Mouse (Mus musculus): ENCODE results near the gene Rbm43.
"Not testable (repeated sequence)": the region's sequence is repeated elsewhere in the genome, so short reads cannot be mapped to it uniquely, and the experiment has no call there.

Rbm43 gene

DNA sequence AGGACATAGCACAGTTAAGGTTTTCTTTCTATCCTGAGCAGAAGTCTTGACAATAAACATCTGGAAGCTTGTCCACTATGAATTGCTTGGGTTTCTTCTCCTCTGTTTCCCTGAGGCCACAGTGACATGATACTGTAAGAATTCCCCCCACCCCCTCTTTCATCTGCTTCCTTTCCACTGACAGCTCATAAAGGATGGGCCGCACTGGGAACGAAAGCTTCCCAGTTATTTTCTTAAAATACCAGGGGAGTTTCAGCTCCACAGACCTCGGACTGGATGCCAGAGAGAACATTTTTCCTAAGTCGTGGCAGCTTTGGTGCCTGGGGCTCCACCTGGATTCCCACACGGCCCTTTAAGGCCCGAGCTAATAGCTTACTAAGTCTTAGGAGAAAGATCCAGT lies 22.2 kb downstream of the Rbm43 start:
- no peak for DNase-seq

DNA sequence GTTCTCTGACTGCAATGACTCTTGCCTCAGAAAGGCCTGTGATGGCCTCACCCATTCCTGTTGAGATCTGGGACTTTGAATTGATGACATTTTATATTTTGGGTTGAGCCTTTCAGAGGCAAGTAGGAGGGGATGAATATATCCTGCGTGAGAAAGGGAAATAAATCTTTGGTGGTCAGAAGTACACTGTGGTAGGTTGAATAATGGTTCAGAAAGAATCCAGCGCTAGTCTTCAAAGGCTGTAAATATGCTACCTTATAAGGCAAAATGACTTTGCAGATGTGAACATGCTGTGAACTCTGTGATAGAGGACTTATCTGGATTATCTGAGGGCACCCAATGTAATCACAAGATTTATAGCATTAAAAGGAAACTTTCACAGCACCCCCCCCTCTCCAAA lies 23.1 kb downstream of the Rbm43 start:
- no peak for DNase-seq

DNA sequence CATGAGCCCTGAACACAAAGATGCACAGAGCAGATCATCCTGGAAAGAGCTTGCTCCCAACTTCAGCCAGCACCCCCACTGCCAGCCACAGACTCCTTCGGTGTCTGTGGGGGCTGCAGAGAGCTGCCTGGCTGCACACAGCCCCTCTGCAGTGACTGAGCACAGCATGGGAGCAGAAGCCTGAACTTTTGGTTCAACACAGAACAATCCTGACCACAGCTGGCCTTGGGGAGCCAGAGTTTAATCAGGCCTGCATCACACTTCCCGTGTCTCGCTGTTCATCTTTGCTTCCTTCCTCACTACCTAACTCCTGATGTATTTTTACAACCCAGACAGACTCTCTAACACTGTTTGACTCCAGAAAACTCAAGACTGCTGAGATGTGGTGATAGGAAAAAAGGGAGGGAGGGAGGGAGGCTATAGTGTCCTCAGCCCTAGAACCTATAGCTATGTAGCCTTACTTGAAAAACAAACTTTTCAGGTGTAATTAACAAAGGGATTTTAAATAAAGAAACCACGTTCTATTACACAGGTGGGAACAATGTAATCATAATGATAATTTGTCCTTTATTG lies 27.3 kb downstream of the Rbm43 start:
- no peak for DNase-seq

GRCm38 (mm10) chr2:51905637-51906036 lies 29.3 kb downstream of the Rbm43 start:
- DNase-seq = no peak

DNA sequence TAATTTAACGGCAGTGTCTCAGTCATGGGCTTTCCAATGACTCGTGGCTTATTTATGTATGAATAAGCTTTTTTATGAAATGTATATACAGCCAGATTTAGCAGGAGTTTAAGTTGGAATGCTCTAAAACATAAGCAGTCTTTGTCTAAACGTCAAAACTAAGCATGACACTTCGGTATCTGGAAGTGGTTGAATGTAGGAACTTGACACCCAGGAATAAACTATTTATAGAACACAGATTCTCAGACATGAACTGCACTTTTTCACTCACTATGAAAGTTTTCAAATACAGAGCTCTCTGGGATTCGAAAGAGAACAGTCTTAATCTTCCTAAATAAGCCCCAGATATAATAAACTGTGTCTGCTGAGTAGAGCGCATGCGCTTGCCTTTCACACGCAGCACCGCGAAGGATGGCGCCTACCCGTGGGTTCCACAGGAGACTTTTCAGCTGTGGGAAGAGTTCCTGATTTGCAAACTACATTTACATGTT lies 42.5 kb downstream of the Rbm43 start:
- no peak for DNase-seq

DNA sequence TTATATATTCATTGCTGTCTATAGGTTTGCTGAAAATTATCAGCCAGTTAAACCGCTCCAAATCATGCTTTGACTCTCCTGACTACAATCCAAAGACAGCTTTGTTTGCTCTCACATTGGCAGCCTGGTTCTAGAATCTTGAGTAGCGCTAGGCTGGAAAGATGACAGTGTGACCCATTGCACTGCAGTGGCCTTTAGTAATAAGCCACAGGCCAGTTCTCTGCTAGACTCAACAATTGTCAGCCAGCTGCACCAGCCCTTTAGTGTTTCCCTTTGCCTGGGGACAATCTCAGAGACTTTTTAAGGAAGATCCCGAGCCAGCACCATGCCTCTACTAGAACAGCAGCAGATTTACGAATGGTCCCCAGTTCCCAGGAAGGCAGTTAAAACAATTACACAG lies 44.0 kb downstream of the Rbm43 start:
- no peak for DNase-seq

DNA sequence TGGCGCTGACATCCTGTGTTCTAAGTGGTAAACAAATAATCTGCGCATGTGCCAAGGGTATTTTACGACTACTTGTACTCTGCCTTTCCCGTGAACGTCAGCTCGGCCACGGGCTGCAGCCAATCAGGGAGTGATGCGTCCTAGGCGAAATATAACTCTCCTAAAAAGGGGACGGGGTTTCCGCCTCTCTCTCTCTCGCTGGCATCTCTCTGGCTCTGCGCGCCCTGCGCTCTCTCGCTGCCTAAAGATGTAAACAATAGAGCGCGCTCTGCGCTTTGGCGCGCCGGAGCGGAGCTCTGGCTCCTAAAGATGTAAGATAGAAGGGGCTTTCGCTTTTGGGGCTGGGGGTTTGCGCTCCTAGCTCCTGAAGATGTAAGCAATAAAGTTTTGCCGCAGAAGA lies 44.8 kb downstream of the Rbm43 start:
- not testable (repeated sequence) for DNase-seq

GRCm38 (mm10) chr2:51880143-51880542 lies 54.8 kb downstream of the Rbm43 start:
- no peak for DNase-seq
